Mouse (Mus musculus): ENCODE data around the gene Arid1b. TPM values are rescaled to one million over a fixed set of nuclear protein-coding genes. Genes with fewer than 3 reads are reported as not detected.

The Arid1b gene
- total and polyA plus RNA-seq, 3 experiments, result 11.8 to 27.8 (median 26.8) TPM

DNA sequence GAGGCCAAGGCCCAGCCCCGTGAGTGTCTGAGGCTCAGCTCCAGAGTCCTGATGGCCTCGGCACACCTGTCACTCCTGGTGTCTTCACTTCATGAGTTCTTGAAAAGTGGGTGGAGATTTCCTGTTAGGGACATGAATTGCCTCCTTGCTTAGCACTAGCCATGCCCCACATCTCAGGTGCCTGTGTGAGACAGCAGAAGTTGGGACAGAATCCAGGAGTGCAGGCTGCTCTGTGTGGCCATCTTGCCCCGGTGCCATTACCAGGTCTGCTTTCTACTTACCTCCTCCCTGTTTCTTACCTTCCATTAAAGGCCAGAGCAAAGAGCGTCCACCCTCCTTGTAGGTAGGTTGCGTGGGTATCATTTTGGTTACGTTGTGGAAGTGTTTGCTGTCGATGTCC lies 253.1 kb downstream of the Arid1b start:
- Histone ChIP-seq H3K79me2 (replicated peaks; ENCODE audit: control insufficient read depth, insufficient read depth, low read length) (no peaks in the 10 kb centered on the region), H3K4me3 (no peak overlapping the region), H3K27me3 (ENCODE audit: control insufficient read depth, insufficient read depth, low read length) (no peaks in the 10 kb centered on the region), H3K27ac (peak overlapping the region; percentile 64), H3K36me3 (ENCODE audit: control insufficient read depth, insufficient read depth, low read length) (peaks cover 2% of the 10 kb centered on the region; the same call in 1 of the 2 replicates), H3K9ac (ENCODE audit: low read depth, low read length) (no peak overlapping the region; the same call in 1 of the 2 replicates), H3K4me1 (ENCODE audit: control insufficient read depth, insufficient read depth, low read length) (peaks cover 24% of the 10 kb centered on the region)
- DNase-seq, result no peak
- intact Hi-C loops (cut with DNase I), result loop anchor here (5.0 kb wide), 1 partner anchor 35 kb away; no protein-coding TSS in a partner anchor
- TF ChIP-seq EP300 (IDR thresholded peaks at IDR 0.05; ENCODE audit: insufficient read depth, low read depth, low read length), result no peak
- TF ChIP-seq CTCF (IDR thresholded peaks at IDR 0.05), result no peak
- no peak for TF ChIP-seq POLR2A (IDR thresholded peaks at IDR 0.05; ENCODE audit: insufficient read depth, low read depth, low read length)
- WGBS, result 83% methylated on average over 7 of the region's 7 CpGs

DNA sequence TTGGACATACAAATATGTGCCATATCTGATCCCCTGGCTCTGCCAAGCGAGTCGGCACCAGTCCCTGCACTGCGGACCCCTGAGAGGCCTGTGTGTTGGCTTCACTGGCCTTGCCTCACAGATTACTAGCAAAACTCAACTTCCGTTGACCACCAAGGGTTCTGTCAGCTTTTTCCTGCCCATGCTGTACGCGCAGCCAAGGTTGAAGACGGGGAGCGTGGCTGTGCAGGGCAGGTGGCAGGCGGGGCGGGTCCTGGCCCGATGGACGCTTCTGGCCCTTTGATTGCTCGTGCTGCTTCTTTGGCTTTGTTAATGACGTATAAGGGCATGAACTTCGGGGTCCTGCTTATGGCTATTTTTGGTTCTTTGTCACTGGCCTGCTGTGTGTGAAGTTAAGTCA lies 253.6 kb downstream of the Arid1b start:
- Histone ChIP-seq H3K4me3 (no peak overlapping the region), H3K27ac (peak overlapping the region; percentile 64), H3K9ac (ENCODE audit: low read depth, low read length) (no peak overlapping the region), H3K36me3 (ENCODE audit: control insufficient read depth, insufficient read depth, low read length) (peaks cover 2% of the 10 kb centered on the region; the same call in 1 of the 2 replicates), H3K27me3 (ENCODE audit: control insufficient read depth, insufficient read depth, low read length) (no peaks in the 10 kb centered on the region), H3K79me2 (replicated peaks; ENCODE audit: control insufficient read depth, insufficient read depth, low read length) (no peaks in the 10 kb centered on the region), H3K4me1 (ENCODE audit: control insufficient read depth, insufficient read depth, low read length) (peaks cover 24% of the 10 kb centered on the region)
- no peak for TF ChIP-seq CTCF (IDR thresholded peaks at IDR 0.05)
- no peak for TF ChIP-seq EP300 (IDR thresholded peaks at IDR 0.05; ENCODE audit: insufficient read depth, low read depth, low read length)
- TF ChIP-seq POLR2A (IDR thresholded peaks at IDR 0.05; ENCODE audit: insufficient read depth, low read depth, low read length), result no peak
- DNase-seq, result no peak
- intact Hi-C loops (cut with DNase I), result loop anchor here (5.0 kb wide), 1 partner anchor 35 kb away; no protein-coding TSS in a partner anchor
- WGBS, result 67% methylated on average over 15 of the region's 15 CpGs

DNA sequence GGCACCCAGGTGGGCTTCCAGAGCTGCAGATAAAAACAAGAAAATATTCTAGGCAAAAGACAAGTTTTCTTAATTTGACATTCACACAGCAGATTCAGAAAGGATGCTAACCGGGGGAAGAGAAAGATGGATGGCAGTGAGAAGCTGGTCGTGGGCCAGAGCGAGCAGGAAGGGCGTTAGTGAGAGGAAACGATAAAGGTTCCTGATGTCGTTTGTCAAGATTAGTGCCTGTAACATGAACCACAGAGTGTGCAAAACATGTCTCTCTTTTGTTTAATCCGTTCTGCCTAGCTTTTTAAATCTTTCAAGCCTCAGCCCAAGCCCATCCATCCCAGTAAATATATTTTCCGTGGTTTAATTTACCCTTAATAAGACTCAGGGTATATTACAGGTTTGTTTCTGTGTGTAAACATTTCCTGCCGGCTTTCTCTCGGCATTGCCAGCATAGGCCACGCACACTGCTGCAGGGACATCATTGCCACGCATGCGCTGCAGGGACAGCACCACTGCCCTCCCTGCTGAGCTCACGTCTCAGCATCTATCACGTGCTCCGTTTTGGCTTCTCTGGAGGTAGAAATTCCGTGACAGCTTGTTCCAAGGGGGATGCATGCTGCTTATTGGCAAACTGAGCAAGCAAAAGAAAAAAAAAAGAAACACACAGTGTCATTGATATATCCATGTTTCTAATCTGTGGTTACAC lies 255.0 kb downstream of the Arid1b start:
- peaks cover 2% of the 10 kb centered on the region; the same call in 1 of the 2 replicates for H3K36me3 ChIP-seq (ENCODE audit: control insufficient read depth, insufficient read depth, low read length)
- peak in 1 of 2 experiments; percentile 51 for DNase-seq
- H3K4me3 ChIP-seq, result no peak overlapping the region
- no peaks in the 10 kb centered on the region for H3K27me3 ChIP-seq (ENCODE audit: control insufficient read depth, insufficient read depth, low read length)
- H3K9ac ChIP-seq (ENCODE audit: low read depth, low read length), result no peak overlapping the region
- H3K4me1 ChIP-seq (ENCODE audit: control insufficient read depth, insufficient read depth, low read length), result peaks cover 24% of the 10 kb centered on the region
- peak overlapping the region; percentile 21; the same call in 1 of the 2 replicates for H3K27ac ChIP-seq
- TF ChIP-seq POLR2A (IDR thresholded peaks at IDR 0.05; ENCODE audit: insufficient read depth, low read depth, low read length) (no peak), EP300 (IDR thresholded peaks at IDR 0.05; ENCODE audit: insufficient read depth, low read depth, low read length) (no peak), CTCF (IDR thresholded peaks at IDR 0.05) (no peak)
- H3K79me2 ChIP-seq (replicated peaks; ENCODE audit: control insufficient read depth, insufficient read depth, low read length), result no peaks in the 10 kb centered on the region
- 30% methylated on average over 17 of the region's 17 CpGs for WGBS
- intact Hi-C loops (cut with DNase I), result loop anchor here (5.0 kb wide), 1 partner anchor 37 kb away; no protein-coding TSS in a partner anchor

DNA sequence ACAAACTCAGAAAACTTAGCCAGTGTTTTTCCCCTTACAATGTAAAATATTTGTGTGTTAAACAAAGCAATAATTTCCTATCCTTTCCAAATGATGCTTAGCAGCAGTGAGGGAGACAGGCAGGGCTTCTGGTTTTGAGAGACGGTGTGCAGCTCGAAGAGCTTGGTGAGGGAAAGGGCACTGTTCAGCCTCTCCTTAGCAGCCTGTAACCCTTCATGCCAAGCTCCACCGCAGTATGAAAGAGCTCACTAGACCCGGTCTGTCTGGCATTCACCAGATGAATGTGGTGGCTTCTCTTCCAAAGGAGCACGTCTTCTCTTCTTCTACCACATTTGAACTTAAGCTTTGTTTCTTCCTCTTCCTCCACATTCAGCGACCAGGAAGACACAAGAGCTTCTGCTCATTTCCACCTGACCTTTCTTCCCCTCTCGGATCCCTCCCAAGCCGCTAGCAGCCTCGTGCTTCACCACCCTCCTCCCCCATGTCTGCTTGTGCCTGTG lies 255.6 kb downstream of the Arid1b start:
- Histone ChIP-seq H3K9ac (ENCODE audit: low read depth, low read length) (no peak overlapping the region), H3K27ac (no peak overlapping the region; the same call in 1 of the 2 replicates), H3K36me3 (ENCODE audit: control insufficient read depth, insufficient read depth, low read length) (peaks cover 2% of the 10 kb centered on the region; the same call in 1 of the 2 replicates), H3K79me2 (replicated peaks; ENCODE audit: control insufficient read depth, insufficient read depth, low read length) (peaks cover 2% of the 10 kb centered on the region; the same call in 1 of the 2 replicates), H3K4me1 (ENCODE audit: control insufficient read depth, insufficient read depth, low read length) (peaks cover 24% of the 10 kb centered on the region), H3K27me3 (ENCODE audit: control insufficient read depth, insufficient read depth, low read length) (no peaks in the 10 kb centered on the region), H3K4me3 (no peak overlapping the region)
- intact Hi-C loops (cut with DNase I), result loop anchor here (5.0 kb wide), 3 partner anchors 37 to 68 kb away; no protein-coding TSS in a partner anchor
- no peak for TF ChIP-seq CTCF (IDR thresholded peaks at IDR 0.05)
- TF ChIP-seq POLR2A (IDR thresholded peaks at IDR 0.05; ENCODE audit: insufficient read depth, low read depth, low read length), result no peak
- no peak for TF ChIP-seq EP300 (IDR thresholded peaks at IDR 0.05; ENCODE audit: insufficient read depth, low read depth, low read length)
- no peak for DNase-seq
- 55% methylated on average over 9 of the region's 9 CpGs for WGBS

DNA sequence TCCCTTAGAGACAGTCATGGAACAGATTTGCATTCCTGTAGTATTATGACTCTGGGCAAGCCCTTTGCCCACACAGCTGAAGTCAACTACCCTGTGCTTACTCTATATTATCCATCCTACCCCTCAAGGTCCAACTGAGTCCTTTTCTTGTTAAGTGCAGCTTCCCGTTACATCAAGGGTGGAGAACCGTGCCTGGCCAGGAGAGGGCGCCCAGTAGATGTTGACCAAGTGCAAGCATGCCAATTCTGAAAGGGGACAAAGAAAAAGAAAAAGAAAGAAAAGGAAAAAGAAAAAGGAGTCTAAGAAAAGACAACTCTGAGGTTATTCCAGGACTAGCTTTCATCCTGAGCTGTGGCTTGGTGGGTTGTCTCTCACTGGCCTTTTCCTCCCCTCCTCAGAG lies 258.3 kb downstream of the Arid1b start:
- peak; percentile 59 to 82 for DNase-seq
- Histone ChIP-seq H3K27me3 (ENCODE audit: control insufficient read depth, insufficient read depth, low read length) (no peaks in the 10 kb centered on the region), H3K9ac (ENCODE audit: low read depth, low read length) (no peak overlapping the region), H3K4me1 (ENCODE audit: control insufficient read depth, insufficient read depth, low read length) (peaks cover 15% of the 10 kb centered on the region), H3K36me3 (ENCODE audit: control insufficient read depth, insufficient read depth, low read length) (peaks cover 2% of the 10 kb centered on the region; the same call in 1 of the 2 replicates), H3K79me2 (replicated peaks; ENCODE audit: control insufficient read depth, insufficient read depth, low read length) (peaks cover 2% of the 10 kb centered on the region; the same call in 1 of the 2 replicates), H3K4me3 (no peak overlapping the region), H3K27ac (no peak overlapping the region)
- 31% methylated on average over 3 of the region's 3 CpGs for WGBS
- TF ChIP-seq CTCF (IDR thresholded peaks at IDR 0.05) (peak; percentile 83), EP300 (IDR thresholded peaks at IDR 0.05; ENCODE audit: insufficient read depth, low read depth, low read length) (no peak)
- intact Hi-C loops (cut with DNase I), result loop anchor here (2.0 to 5.0 kb wide), 3 partner anchors 40 to 144 kb away; no protein-coding TSS in a partner anchor

All from heart, adult 2 months (tissue).